Mouse (Mus musculus) intestine, embryonic 14.5 days (tissue): ENCODE measurements around the gene Riox1. TPM values are rescaled to one million over a fixed set of nuclear protein-coding genes. Genes with fewer than 3 reads are reported as not detected.
"Not testable (repeated sequence)": the region's sequence is repeated elsewhere in the genome, so short reads cannot be mapped to it uniquely, and the experiment has no call there.

Experiments used
- ATAC-seq: fragments of 200-750 bp; cut with Nextera tagmentation; replicated peaks from 2 replicates; pipeline ENCODE4 v1.8.0; 2017; ENCODE audit warnings: low read depth, moderate number of reproducible peaks, moderate TSS enrichment, moderate library complexity; ENCODE audit not compliant: low FRiP score, low TSS enrichment
- DNase-seq: peaks from one replicate; pipeline ENCODE4 v3.0.0-alpha.2; 2018; ENCODE audit warnings: low spot score
- H3K27ac ChIP-seq: fragments of 300-500 bp; sonication (generic); 2 replicates; pipeline ENCODE4 v1.5.1; 2014; ENCODE audit warnings: low read depth, mild to moderate bottlenecking, control low read depth
- H3K27me3 ChIP-seq: fragments of 300-500 bp; sonication (generic); replicated peaks from 2 replicates; pipeline ENCODE4 v1.6.1; 2014; ENCODE audit warnings: low read length, control low read depth; ENCODE audit not compliant: control insufficient read depth, insufficient read depth
- H3K36me3 ChIP-seq: fragments of 300-500 bp; sonication (generic); 2 replicates; pipeline ENCODE4 v1.6.1; 2014; ENCODE audit warnings: low read length, control low read depth; ENCODE audit not compliant: control insufficient read depth, insufficient read depth
- H3K4me1 ChIP-seq: fragments of 300-500 bp; sonication (generic); replicated peaks from 2 replicates; pipeline ENCODE4 v1.6.1; 2014; ENCODE audit warnings: low read length, control low read depth, mixed read lengths; ENCODE audit not compliant: control insufficient read depth, insufficient read depth
- H3K4me2 ChIP-seq: fragments of 300-500 bp; sonication (generic); 2 replicates; pipeline ENCODE4 v1.6.1; 2014; ENCODE audit warnings: low read length
- H3K4me3 ChIP-seq: fragments of 300-500 bp; sonication (generic); 2 replicates; pipeline ENCODE4 v1.5.1; 2014; ENCODE audit warnings: low read depth, low read length, control low read depth, mixed read lengths
- H3K9ac ChIP-seq: fragments of 300-500 bp; sonication (generic); 2 replicates; pipeline ENCODE4 v1.6.1; 2014; ENCODE audit warnings: mild to moderate bottlenecking, low read length
- H3K9me3 ChIP-seq: fragments of 300-500 bp; sonication (generic); 2 replicates; pipeline ENCODE4 v1.6.1; 2016; ENCODE audit warnings: low read length, control low read depth; ENCODE audit not compliant: control insufficient read depth
- WGBS: fragments of 180-500 bp; shearing (Covaris S2); extraction: QIAGEN DNeasy Blood & Tissue Kit; methylation state at CpG from one replicate; pipeline ENCODE4 v1.1.7; 2014; 5-methylcytosine and 5-hydroxymethylcytosine counted together
- polyA plus RNA-seq: library from polyadenylated mRNA; unstranded; fragments of >200 nt; fragmentation: Nextera tagmentation; extraction: Ambion mirVana; gene quantifications from 2 replicates; pipeline ENCODE4 v1.2.1, GENCODE M21; 2014

Riox1 gene
- polyA plus RNA-seq, 1 experiment from 2014 or later, result 17.2 TPM

GRCm38 (mm10) chr12:83923486-83923859 is 26.9 kb upstream of the Riox1 start:
- peaks cover 24% of the 10 kb centered on the region for H3K4me1 ChIP-seq
- H3K9ac ChIP-seq, result no peak overlapping the region
- no peak overlapping the region for H3K4me3 ChIP-seq
- no peaks in the 10 kb centered on the region for H3K9me3 ChIP-seq
- WGBS, result 83% methylated on average over 1 of the region's 1 CpGs
- no peak for ATAC-seq
- H3K4me2 ChIP-seq, result peak overlapping the region; percentile 58; the same call in 1 of the 2 replicates
- H3K27ac ChIP-seq, result no peak overlapping the region
- H3K36me3 ChIP-seq, result no peaks in the 10 kb centered on the region
- H3K27me3 ChIP-seq, result no peaks in the 10 kb centered on the region
- DNase-seq, result no peak

GRCm38 (mm10) chr12:83924332-83924731 is 26.1 kb upstream of the Riox1 start:
- Histone ChIP-seq H3K4me3 (no peak overlapping the region), H3K9ac (no peak overlapping the region), H3K27ac (no peak overlapping the region), H3K4me1 (peaks cover 24% of the 10 kb centered on the region), H3K36me3 (no peaks in the 10 kb centered on the region), H3K9me3 (no peaks in the 10 kb centered on the region), H3K27me3 (no peaks in the 10 kb centered on the region), H3K4me2 (no peak overlapping the region)
- ATAC-seq, result no peak
- DNase-seq, result no peak
- 61% methylated on average over 3 of the region's 3 CpGs for WGBS

- peaks cover 20% of the 10 kb centered on the region for H3K4me1 ChIP-seq
- H3K36me3 ChIP-seq, result no peaks in the 10 kb centered on the region
- H3K27me3 ChIP-seq, result no peaks in the 10 kb centered on the region
- no peak overlapping the region for H3K9ac ChIP-seq
- no peak for ATAC-seq
- no peak for DNase-seq
- no peaks in the 10 kb centered on the region for H3K9me3 ChIP-seq
- H3K4me2 ChIP-seq, result no peak overlapping the region
- H3K4me3 ChIP-seq, result no peak overlapping the region
- no peak overlapping the region; the same call in 1 of the 2 replicates for H3K27ac ChIP-seq
- 55% methylated on average over 7 of the region's 7 CpGs for WGBS
These were observed 25.2 kb upstream of the Riox1 start for GRCm38 (mm10) chr12:83925160-83925703.

GRCm38 (mm10) chr12:83926061-83926460 is 24.3 kb upstream of the Riox1 start:
- WGBS, result 74% methylated on average over 2 of the region's 2 CpGs
- ATAC-seq (no peak), DNase-seq (no peak)
- H3K4me2 ChIP-seq, result no peak overlapping the region
- H3K27ac ChIP-seq, result no peak overlapping the region
- H3K9me3 ChIP-seq, result no peaks in the 10 kb centered on the region
- no peak overlapping the region for H3K9ac ChIP-seq
- no peak overlapping the region for H3K4me3 ChIP-seq
- no peaks in the 10 kb centered on the region for H3K36me3 ChIP-seq
- peaks cover 16% of the 10 kb centered on the region for H3K4me1 ChIP-seq
- no peaks in the 10 kb centered on the region for H3K27me3 ChIP-seq

- peak; percentile 35 for DNase-seq
- no peak overlapping the region for H3K4me2 ChIP-seq
- WGBS, result 78% methylated on average over 4 of the region's 4 CpGs
These were observed 22.7 kb upstream of the Riox1 start for GRCm38 (mm10) chr12:83927747-83928146.

GRCm38 (mm10) chr12:83929186-83929804 is 21.1 kb upstream of the Riox1 start:
- WGBS, result 45% methylated on average over 2 of the region's 2 CpGs
- no peak for ATAC-seq
- H3K27ac ChIP-seq, result no peak overlapping the region
- no peak for DNase-seq
- H3K9me3 ChIP-seq, result no peaks in the 10 kb centered on the region
- H3K27me3 ChIP-seq, result no peaks in the 10 kb centered on the region
- peaks cover 11% of the 10 kb centered on the region for H3K4me1 ChIP-seq
- no peak overlapping the region for H3K9ac ChIP-seq
- no peaks in the 10 kb centered on the region for H3K36me3 ChIP-seq
- H3K4me3 ChIP-seq, result no peak overlapping the region
- no peak overlapping the region for H3K4me2 ChIP-seq

More at GRCm38 (mm10) chr12:83927747-83928146, 22.7 kb upstream of the Riox1 start:
- no peak for ATAC-seq
- no peaks in the 10 kb centered on the region for H3K9me3 ChIP-seq
- peaks cover 16% of the 10 kb centered on the region for H3K4me1 ChIP-seq
- no peak overlapping the region for H3K4me3 ChIP-seq
- H3K9ac ChIP-seq, result no peak overlapping the region
- no peak overlapping the region for H3K27ac ChIP-seq
- H3K27me3 ChIP-seq, result no peaks in the 10 kb centered on the region
- no peaks in the 10 kb centered on the region for H3K36me3 ChIP-seq

- Histone ChIP-seq H3K4me3 (no peak overlapping the region), H3K4me2 (no peak overlapping the region), H3K4me1 (no peaks in the 10 kb centered on the region), H3K27ac (no peak overlapping the region), H3K9ac (no peak overlapping the region), H3K36me3 (no peaks in the 10 kb centered on the region), H3K27me3 (no peaks in the 10 kb centered on the region), H3K9me3 (no peaks in the 10 kb centered on the region)
- DNase-seq, result no peak
- no peak for ATAC-seq
- 63% methylated on average over 10 of the region's 10 CpGs for whole genome bisulfite sequencing
These were observed 12.8 kb upstream of the Riox1 start for GRCm38 (mm10) chr12:83937600-83937999.

- not testable (repeated sequence) for H3K4me3 ChIP-seq
These were observed 11.8 kb upstream of the Riox1 start for GRCm38 (mm10) chr12:83938592-83938991.

GRCm38 (mm10) chr12:83939332-83939731 is 11.1 kb upstream of the Riox1 start:
- H3K4me3 ChIP-seq, result no peak overlapping the region
- no peaks in the 10 kb centered on the region for H3K4me1 ChIP-seq
- ATAC-seq (no peak), DNase-seq (no peak)
- no peak overlapping the region for H3K9ac ChIP-seq
- H3K36me3 ChIP-seq, result no peaks in the 10 kb centered on the region
- no peaks in the 10 kb centered on the region for H3K27me3 ChIP-seq
- H3K4me2 ChIP-seq, result no peak overlapping the region
- H3K27ac ChIP-seq, result no peak overlapping the region
- 88% methylated on average over 2 of the region's 2 CpGs for WGBS
- no peaks in the 10 kb centered on the region for H3K9me3 ChIP-seq

More at GRCm38 (mm10) chr12:83938592-83938991, 11.8 kb upstream of the Riox1 start:
- H3K4me1 ChIP-seq, DNase-seq, H3K9ac ChIP-seq, H3K27me3 ChIP-seq, H3K4me2 ChIP-seq, H3K9me3 ChIP-seq, ATAC-seq, H3K27ac ChIP-seq, H3K36me3 ChIP-seq: not testable (repeated sequence)
- WGBS, result 30% methylated on average over 1 of the region's 1 CpGs
